Mouse (Mus musculus) small intestine, adult 10 weeks (tissue): Measurements from ENCODE around the gene Adgrg2. TPM values are rescaled to one million over a fixed set of nuclear protein-coding genes. Genes with fewer than 3 reads are reported as not detected.

Source experiments
- polyA plus RNA-seq: library from polyadenylated mRNA; stranded (reverse); fragments of 350-450 nt; fragmentation: Illumina TruSeq; extraction: RNeasy Lipid Tissue Mini Kit (QIAGEN cat#74804); gene quantifications from one replicate; pipeline ENCODE4 v1.2.3, GENCODE M21; 2014; ENCODE audit warnings: low replicate concordance

Gene Adgrg2
- polyA plus RNA-seq: 3.3 TPM

GRCm38 (mm10) chrX:160390464-160390956, at the start of gene Adgrg2:
Gene Adgrg2 (plus strand): TSS chrX:160390690.

GRCm38 (mm10) chrX:160502048-160503041, 111.9 kb downstream of the Adgrg2 start, which contains the start of gene Phka2:
Gene Phka2 (plus strand): TSS chrX:160502166.

Other genes starting within 250 kb of the Adgrg2 start
- 8.5 TPM for gene Phka2, start 111.5 kb downstream of the Adgrg2 start, polyA plus RNA-seq